Mouse (Mus musculus): Measurements from ENCODE around the gene Ano4. TPM values are rescaled to one million over a fixed set of nuclear protein-coding genes. Genes with fewer than 3 reads are reported as not detected.

Gene Ano4
- total RNA-seq, 1 experiment, result 0.80 TPM

DNA sequence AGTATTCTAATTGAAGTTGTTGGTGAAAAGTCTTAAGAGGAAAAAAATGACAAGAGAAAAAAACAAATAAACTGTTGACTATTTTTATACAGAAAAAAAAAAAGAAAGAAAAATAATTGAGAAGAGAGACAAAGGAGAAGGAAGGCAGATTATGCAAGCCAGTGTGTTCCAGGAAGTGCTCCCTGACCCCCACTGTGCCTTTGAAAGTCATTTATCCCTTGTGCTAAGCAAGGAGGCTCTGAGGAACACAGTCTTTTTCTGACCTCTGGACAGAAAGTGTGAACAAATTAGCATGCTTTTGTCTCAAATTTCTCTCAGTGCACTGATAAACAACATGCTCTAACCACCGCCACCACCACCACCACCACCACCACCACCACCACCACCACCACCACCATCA is 14.3 kb downstream of the Ano4 start:
- TF ChIP-seq CHD2 (IDR thresholded peaks at IDR 0.05; ENCODE audit: low read depth, low read length) (no peak), HCFC1 (IDR thresholded peaks at IDR 0.05; ENCODE audit: borderline replicate concordance, insufficient read depth, low read length) (no peak), ZNF384 (IDR thresholded peaks at IDR 0.05; ENCODE audit: low read depth, low read length) (no peak), ZC3H11A (IDR thresholded peaks at IDR 0.05; ENCODE audit: borderline replicate concordance, low read depth, low read length) (no peak), MAFK (IDR thresholded peaks at IDR 0.05; ENCODE audit: insufficient read depth, low read depth, low read length) (no peak)

DNA sequence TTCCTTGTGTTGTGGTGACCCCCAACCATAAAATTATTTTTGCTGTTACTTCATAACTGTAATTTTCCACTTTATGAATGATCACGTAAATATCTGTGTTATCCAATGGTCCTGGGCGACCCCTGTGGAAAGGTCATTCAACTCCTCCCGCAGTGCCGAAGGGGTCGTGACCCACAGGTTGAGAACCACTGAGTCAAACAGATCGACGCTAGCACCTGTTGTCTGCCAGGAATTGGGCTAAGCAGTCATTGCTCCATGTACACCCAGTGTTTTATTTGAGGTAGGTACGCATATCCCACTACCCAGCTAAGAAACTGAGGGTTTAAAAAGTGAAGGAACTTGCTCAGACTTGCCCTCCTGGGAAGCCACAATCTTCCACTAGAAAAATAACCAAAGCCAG is 14.8 kb downstream of the Ano4 start:
- peaks cover 0 to 2% of the 10 kb centered on the region in 2 experiments; a peak in 1 of 4 replicates for H3K4me1 ChIP-seq (ENCODE audit: control insufficient read depth in 2 of 2, insufficient read depth in 2 of 2, low read length in 2 of 2, poor library complexity in 1 of 2)
- H3K27ac ChIP-seq (ENCODE audit: insufficient read depth, low read depth, low read length, poor library complexity, severe bottlenecking), result peak overlapping the region; percentile 36
- no peaks in the 10 kb centered on the region for H3K9me3 ChIP-seq (ENCODE audit: control insufficient read depth, insufficient read depth, low read depth, low read length)
- H3K36me3 ChIP-seq (ENCODE audit: control insufficient read depth, insufficient read depth, low read length, poor library complexity, severe bottlenecking), result no peaks in the 10 kb centered on the region
- in situ Hi-C loops (cut with MboI; ENCODE audit: low sequenced_read_pairs in 2 of 2, unreplicated experiment in 2 of 2), result loop anchor here in 1 of 2 experiments (25.0 kb wide), 1 partner anchor 307 kb away; no protein-coding TSS in a partner anchor
- TF ChIP-seq CHD2 (IDR thresholded peaks at IDR 0.05; ENCODE audit: low read depth, low read length) (peak; percentile 86), ZNF384 (IDR thresholded peaks at IDR 0.05; ENCODE audit: low read depth, low read length) (no peak), MAFK (IDR thresholded peaks at IDR 0.05; ENCODE audit: insufficient read depth, low read depth, low read length) (no peak), HCFC1 (IDR thresholded peaks at IDR 0.05; ENCODE audit: borderline replicate concordance, insufficient read depth, low read length) (no peak), ZC3H11A (IDR thresholded peaks at IDR 0.05; ENCODE audit: borderline replicate concordance, low read depth, low read length) (no peak)
- DNase-seq (ENCODE audit: low read depth, low spot score), result no peak
- no peak overlapping the region for H3K4me3 ChIP-seq (ENCODE audit: insufficient read depth in 1 of 2, low read depth in 1 of 2, low read length in 2 of 2, poor library complexity in 1 of 2, severe bottlenecking in 1 of 2)
- no peak overlapping the region for H3K9ac ChIP-seq (ENCODE audit: insufficient read depth, low read depth, low read length, poor library complexity, severe bottlenecking)

More for the DNA sequence above, 14.3 kb downstream of the Ano4 start:
- Histone ChIP-seq H3K9ac (ENCODE audit: insufficient read depth, low read depth, low read length, poor library complexity, severe bottlenecking) (no peak overlapping the region), H3K27ac (ENCODE audit: insufficient read depth, low read depth, low read length, poor library complexity, severe bottlenecking) (peak overlapping the region; percentile 36; the same call in 1 of the 2 replicates), H3K9me3 (ENCODE audit: control insufficient read depth, insufficient read depth, low read depth, low read length) (no peaks in the 10 kb centered on the region), H3K4me3 (ENCODE audit: insufficient read depth in 1 of 2, low read depth in 1 of 2, low read length in 2 of 2, poor library complexity in 1 of 2, severe bottlenecking in 1 of 2) (no peak overlapping the region), H3K36me3 (ENCODE audit: control insufficient read depth, insufficient read depth, low read length, poor library complexity, severe bottlenecking) (no peaks in the 10 kb centered on the region), H3K4me1 (ENCODE audit: control insufficient read depth in 2 of 2, insufficient read depth in 2 of 2, low read length in 2 of 2, poor library complexity in 1 of 2) (peaks cover 0 to 2% of the 10 kb centered on the region in 2 experiments; a peak in 1 of 4 replicates)
- DNase-seq (ENCODE audit: low read depth, low spot score), result no peak
- in situ Hi-C loops (cut with MboI; ENCODE audit: low sequenced_read_pairs in 2 of 2, unreplicated experiment in 2 of 2), result loop anchor here in 1 of 2 experiments (25.0 kb wide), 1 partner anchor 307 kb away; no protein-coding TSS in a partner anchor

- TF ChIP-seq MAFK (IDR thresholded peaks at IDR 0.05; ENCODE audit: insufficient read depth, low read depth, low read length) (no peak), ZC3H11A (IDR thresholded peaks at IDR 0.05; ENCODE audit: borderline replicate concordance, low read depth, low read length) (no peak), CHD2 (IDR thresholded peaks at IDR 0.05; ENCODE audit: low read depth, low read length) (no peak), HCFC1 (IDR thresholded peaks at IDR 0.05; ENCODE audit: borderline replicate concordance, insufficient read depth, low read length) (no peak), ZNF384 (IDR thresholded peaks at IDR 0.05; ENCODE audit: low read depth, low read length) (no peak)
- Histone ChIP-seq H3K9ac (ENCODE audit: insufficient read depth, low read depth, low read length, poor library complexity, severe bottlenecking) (no peak overlapping the region), H3K27ac (ENCODE audit: insufficient read depth, low read depth, low read length, poor library complexity, severe bottlenecking) (no peak overlapping the region), H3K36me3 (ENCODE audit: control insufficient read depth, insufficient read depth, low read length, poor library complexity, severe bottlenecking) (no peaks in the 10 kb centered on the region), H3K4me3 (ENCODE audit: insufficient read depth in 1 of 2, low read depth in 1 of 2, low read length in 2 of 2, poor library complexity in 1 of 2, severe bottlenecking in 1 of 2) (no peak overlapping the region), H3K9me3 (ENCODE audit: control insufficient read depth, insufficient read depth, low read depth, low read length) (no peaks in the 10 kb centered on the region), H3K4me1 (ENCODE audit: control insufficient read depth in 2 of 2, insufficient read depth in 2 of 2, low read length in 2 of 2, poor library complexity in 1 of 2) (peaks cover 0 to 2% of the 10 kb centered on the region in 2 experiments; a peak in 1 of 4 replicates)
- in situ Hi-C loops (cut with MboI; ENCODE audit: low sequenced_read_pairs in 2 of 2, unreplicated experiment in 2 of 2), result loop anchor here in 1 of 2 experiments (25.0 kb wide), 1 partner anchor 308 kb away; no protein-coding TSS in a partner anchor
- no peak for DNase-seq (ENCODE audit: low read depth, low spot score)
Measured at GRCm38 (mm10) chr10:89328876-89329275, 15.7 kb downstream of the Ano4 start.

DNA sequence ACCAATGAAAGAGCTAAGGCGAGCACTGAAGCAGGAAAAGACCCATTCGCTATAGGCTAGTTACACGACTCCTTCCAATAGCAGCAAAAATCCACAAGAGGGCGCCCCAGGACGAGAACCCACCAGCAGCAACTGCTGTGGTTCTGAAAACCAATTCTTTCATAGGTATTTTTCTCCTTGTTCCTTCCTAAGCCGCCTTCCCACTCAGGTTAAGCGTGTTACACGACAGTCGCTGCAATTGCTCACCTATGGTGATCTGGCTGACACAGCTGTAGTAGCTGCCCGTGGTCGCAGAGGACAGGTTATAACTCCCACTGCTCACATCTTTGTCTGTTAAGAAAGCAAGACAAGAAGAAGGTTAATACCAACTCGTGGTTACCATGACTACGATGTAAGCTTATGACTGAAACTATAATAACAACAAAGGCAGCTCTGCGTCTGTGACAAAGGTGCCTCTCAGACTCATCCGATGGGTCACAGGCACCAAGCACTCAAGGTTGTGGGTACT is 17.5 kb downstream of the Ano4 start:
- Histone ChIP-seq H3K9me3 (ENCODE audit: control insufficient read depth, insufficient read depth, low read depth, low read length) (no peaks in the 10 kb centered on the region), H3K36me3 (ENCODE audit: control insufficient read depth, insufficient read depth, low read length, poor library complexity, severe bottlenecking) (no peaks in the 10 kb centered on the region), H3K4me1 (ENCODE audit: control insufficient read depth in 2 of 2, insufficient read depth in 2 of 2, low read length in 2 of 2, poor library complexity in 1 of 2) (peaks cover 0 to 2% of the 10 kb centered on the region in 2 experiments; a peak in 1 of 4 replicates), H3K27ac (ENCODE audit: insufficient read depth, low read depth, low read length, poor library complexity, severe bottlenecking) (no peak overlapping the region), H3K4me3 (ENCODE audit: insufficient read depth in 1 of 2, low read depth in 1 of 2, low read length in 2 of 2, poor library complexity in 1 of 2, severe bottlenecking in 1 of 2) (no peak overlapping the region), H3K9ac (ENCODE audit: insufficient read depth, low read depth, low read length, poor library complexity, severe bottlenecking) (no peak overlapping the region)
- in situ Hi-C loops (cut with MboI; ENCODE audit: low sequenced_read_pairs in 2 of 2, unreplicated experiment in 2 of 2), result loop anchor here in 1 of 2 experiments (25.0 kb wide), 1 partner anchor 310 kb away; no protein-coding TSS in a partner anchor
- peak; percentile 71; the same call in 1 of the 2 replicates for TF ChIP-seq ZC3H11A (IDR thresholded peaks at IDR 0.05; ENCODE audit: borderline replicate concordance, low read depth, low read length)
- TF ChIP-seq CHD2 (IDR thresholded peaks at IDR 0.05; ENCODE audit: low read depth, low read length), result no peak
- peak; percentile 59 for DNase-seq (ENCODE audit: low read depth, low spot score)
